Mouse (Mus musculus) forebrain, postnatal 0 days (tissue): ENCODE data around the gene Ntn1. TPM values are rescaled to one million over a fixed set of nuclear protein-coding genes. Genes with fewer than 3 reads are reported as not detected.

Experiments used
- ATAC-seq: fragments of 200-750 bp; cut with Nextera tagmentation; 2 replicates; pipeline ENCODE4 v1.8.0; 2017; ENCODE audit warnings: mild to moderate bottlenecking, moderate library complexity
- DNase-seq: peaks from one replicate; pipeline ENCODE4 v3.0.0-alpha.2; 2015
- H3K27ac ChIP-seq: fragments of 300-500 bp; sonication (generic); 2 replicates; pipeline ENCODE4 v1.5.1; 2014; ENCODE audit warnings: low read depth, mild to moderate bottlenecking, antibody characterized with exemption, low read length, moderate library complexity, mixed read lengths
- H3K27me3 ChIP-seq: fragments of 300-500 bp; sonication (generic); 2 replicates; pipeline ENCODE4 v1.6.1; 2014; ENCODE audit warnings: mild to moderate bottlenecking, low read length, mixed read lengths; ENCODE audit not compliant: insufficient read depth
- H3K36me3 ChIP-seq: fragments of 300-500 bp; sonication (generic); 2 replicates; pipeline ENCODE4 v1.6.1; 2014; ENCODE audit warnings: mild to moderate bottlenecking, moderate library complexity; ENCODE audit not compliant: insufficient read depth
- H3K4me1 ChIP-seq: fragments of 300-500 bp; sonication (generic); 2 replicates; pipeline ENCODE4 v1.6.1; 2014; ENCODE audit warnings: antibody characterized with exemption; ENCODE audit not compliant: insufficient read depth
- H3K4me2 ChIP-seq: fragments of 300-500 bp; sonication (generic); 2 replicates; pipeline ENCODE4 v1.6.1; 2014; ENCODE audit warnings: low read depth, mild to moderate bottlenecking, moderate library complexity
- H3K4me3 ChIP-seq: fragments of 300-500 bp; sonication (generic); 2 replicates; pipeline ENCODE4 v1.5.1; 2014; ENCODE audit warnings: low read depth, low read length, mixed read lengths
- H3K9ac ChIP-seq: fragments of 300-500 bp; sonication (generic); 2 replicates; pipeline ENCODE4 v1.6.1; 2014; ENCODE audit warnings: mild to moderate bottlenecking
- H3K9me3 ChIP-seq: fragments of 300-500 bp; sonication (generic); 2 replicates; pipeline ENCODE4 v1.6.1; 2016; ENCODE audit warnings: low read length
- CTCF ChIP-seq: sonication (generic); IDR thresholded peaks from 2 replicates; pipeline ENCODE4 v1.5.1; 2016; ENCODE audit warnings: antibody characterized with exemption, control low read depth, low read depth
- WGBS: fragments of 180-500 bp; shearing (Covaris S2); extraction: QIAGEN DNeasy Blood & Tissue Kit; methylation state at CpG from one replicate; pipeline ENCODE4 v1.1.7; 2014; 5-methylcytosine and 5-hydroxymethylcytosine counted together
- polyA plus RNA-seq: library from polyadenylated mRNA; unstranded; fragments of >200 nt; fragmentation: Nextera tagmentation; extraction: Ambion mirVana; gene quantifications from 2 replicates; pipeline ENCODE4 v1.2.1, GENCODE M21; 2015
- total RNA-seq: library from RNA; depleted of rRNA; stranded (reverse); fragments of >200 nt; gene quantifications from 2 replicates; pipeline ENCODE4 v1.2.3, GENCODE M21; 2014

Gene Ntn1
- total and polyA plus RNA-seq, 2 experiments from 2014 or later: 6.0 to 35.5 TPM

GRCm38 (mm10) chr11:68340366-68340765, 60.3 kb downstream of the Ntn1 start:
- no peaks in the 10 kb centered on the region for H3K36me3 ChIP-seq
- 72% methylated on average over 3 of the region's 3 CpGs for WGBS
- peaks cover 9% of the 10 kb centered on the region for H3K4me1 ChIP-seq
- no peak overlapping the region for H3K27ac ChIP-seq
- no peak overlapping the region for H3K9ac ChIP-seq
- no peaks in the 10 kb centered on the region for H3K27me3 ChIP-seq
- TF ChIP-seq CTCF: no peak
- H3K4me3 ChIP-seq: no peak overlapping the region
- H3K4me2 ChIP-seq: no peak overlapping the region
- ATAC-seq (no peak), DNase-seq (no peak)
- H3K9me3 ChIP-seq: no peaks in the 10 kb centered on the region

GRCm38 (mm10) chr11:68339856-68340255, 60.8 kb downstream of the Ntn1 start:
- H3K36me3 ChIP-seq: no peaks in the 10 kb centered on the region
- WGBS: 94% methylated on average over 13 of the region's 13 CpGs
- TF ChIP-seq CTCF: no peak
- peaks cover 9% of the 10 kb centered on the region for H3K4me1 ChIP-seq
- no peaks in the 10 kb centered on the region for H3K27me3 ChIP-seq
- no peak overlapping the region for H3K9ac ChIP-seq
- H3K27ac ChIP-seq: no peak overlapping the region
- H3K4me2 ChIP-seq: no peak overlapping the region
- no peak overlapping the region for H3K4me3 ChIP-seq
- H3K9me3 ChIP-seq: no peaks in the 10 kb centered on the region
- ATAC-seq: no peak
- no peak for DNase-seq

GRCm38 (mm10) chr11:68339331-68339730, 61.3 kb downstream of the Ntn1 start:
- H3K4me1 ChIP-seq: peaks cover 9% of the 10 kb centered on the region
- no peaks in the 10 kb centered on the region for H3K9me3 ChIP-seq
- H3K4me3 ChIP-seq: no peak overlapping the region
- no peaks in the 10 kb centered on the region for H3K27me3 ChIP-seq
- TF ChIP-seq CTCF: no peak
- no peak for ATAC-seq
- no peak overlapping the region for H3K27ac ChIP-seq
- no peak overlapping the region for H3K4me2 ChIP-seq
- DNase-seq: no peak
- H3K36me3 ChIP-seq: no peaks in the 10 kb centered on the region
- 93% methylated on average over 7 of the region's 7 CpGs for whole genome bisulfite sequencing
- H3K9ac ChIP-seq: no peak overlapping the region

- Histone ChIP-seq H3K27me3 (no peaks in the 10 kb centered on the region), H3K9ac (no peak overlapping the region), H3K27ac (no peak overlapping the region), H3K4me2 (no peak overlapping the region), H3K4me3 (no peak overlapping the region), H3K9me3 (no peaks in the 10 kb centered on the region), H3K36me3 (no peaks in the 10 kb centered on the region), H3K4me1 (no peaks in the 10 kb centered on the region)
- TF ChIP-seq CTCF: no peak
- WGBS: 76% methylated on average over 13 of the region's 13 CpGs
- DNase-seq (no peak), ATAC-seq (no peak)
These were observed 68.9 kb downstream of the Ntn1 start for GRCm38 (mm10) chr11:68331676-68332265.

GRCm38 (mm10) chr11:68331117-68331437, 69.5 kb downstream of the Ntn1 start:
- no peak for ATAC-seq
- H3K4me3 ChIP-seq: no peak overlapping the region
- no peak for DNase-seq

GRCm38 (mm10) chr11:68330398-68331116, 70.1 kb downstream of the Ntn1 start:
- Histone ChIP-seq H3K9ac (no peak overlapping the region), H3K4me1 (no peaks in the 10 kb centered on the region), H3K4me2 (no peak overlapping the region), H3K27ac (no peak overlapping the region), H3K9me3 (no peaks in the 10 kb centered on the region), H3K36me3 (no peaks in the 10 kb centered on the region), H3K27me3 (no peaks in the 10 kb centered on the region), H3K4me3 (no peak overlapping the region)
- TF ChIP-seq CTCF: no peak
- DNase-seq (no peak), ATAC-seq (no peak)
- WGBS: 66% methylated on average over 10 of the region's 10 CpGs

More at GRCm38 (mm10) chr11:68331117-68331437, 69.5 kb downstream of the Ntn1 start:
- no peaks in the 10 kb centered on the region for H3K27me3 ChIP-seq
- no peak overlapping the region for H3K27ac ChIP-seq
- H3K4me1 ChIP-seq: no peaks in the 10 kb centered on the region
- 83% methylated on average over 6 of the region's 6 CpGs for WGBS
- TF ChIP-seq CTCF: no peak
- no peak overlapping the region for H3K4me2 ChIP-seq
- no peak overlapping the region for H3K9ac ChIP-seq
- no peaks in the 10 kb centered on the region for H3K9me3 ChIP-seq
- H3K36me3 ChIP-seq: no peaks in the 10 kb centered on the region

- DNase-seq: no peak
- 87% methylated on average over 2 of the region's 2 CpGs for WGBS
These were observed 75.8 kb downstream of the Ntn1 start for GRCm38 (mm10) chr11:68324863-68325262.

More at GRCm38 (mm10) chr11:68324863-68325262, 75.8 kb downstream of the Ntn1 start:
- Histone ChIP-seq H3K9me3 (no peaks in the 10 kb centered on the region), H3K27me3 (no peaks in the 10 kb centered on the region), H3K4me3 (no peak overlapping the region), H3K36me3 (no peaks in the 10 kb centered on the region), H3K27ac (no peak overlapping the region), H3K9ac (no peak overlapping the region), H3K4me2 (no peak overlapping the region), H3K4me1 (no peaks in the 10 kb centered on the region)
- no peak for TF ChIP-seq CTCF
- no peak for ATAC-seq
